Mouse (Mus musculus) left cerebral cortex, adult 2 months (tissue): Measurements from ENCODE around the gene Ggps1. TPM values are rescaled to one million over a fixed set of nuclear protein-coding genes. Genes with fewer than 3 reads are reported as not detected.

ENCODE experiments used
- DNase-seq, 2 experiments: peaks; one replicate each; pipeline ENCODE4 v3.0.0; 2021 to 2022; ENCODE audit warnings: low spot score in 2 of 2, mixed read lengths in 1 of 2; ENCODE audit errors: extremely low spot score in 1 of 2
- H3K27ac ChIP-seq: fragments of 200-600 bp; 2 replicates; pipeline ENCODE4 v1.8.1; 2022
- H3K4me3 ChIP-seq: fragments of 200-600 bp; 2 replicates; pipeline ENCODE4 v1.8.1; 2022
- CTCF ChIP-seq: fragments of 200-600 bp; IDR thresholded peaks from 2 replicates; pipeline ENCODE4 v1.8.1; 2022; ENCODE audit warnings: antibody characterized with exemption, mild to moderate bottlenecking, moderate library complexity
- intact Hi-C: fragments of 180-260 bp; cut with DNase I; formaldehyde crosslinking; loops from one replicate; pipeline ENCODE4 v1.15.1; 2025
- total RNA-seq, 2 experiments: library from RNA; stranded (reverse); gene quantifications; 2 replicates each; pipeline ENCODE4 v1.2.3; 2021

Ggps1 gene
- total RNA-seq, 2 experiments from 2014 or later: 65.7 to 66.6 TPM

GRCm38 (mm10) chr13:14064341-14065027 is 1.2 kb upstream of the Ggps1 start:
- intact Hi-C loops: no loop called here
- DNase-seq: peak; percentile 28 to 41
- Histone ChIP-seq H3K4me3 (peak overlapping the region; percentile 98), H3K27ac (peak overlapping the region; percentile 93)
- TF ChIP-seq CTCF: no peak

GRCm38 (mm10) chr13:14063942-14064271 is 619 bp upstream of the Ggps1 start:
- TF ChIP-seq CTCF: no peak
- intact Hi-C loops: loop anchor here (2.0 kb wide), 1 partner anchor 25 kb away; the partner anchor contains the start of gene Tbce
- peak overlapping the region; percentile 98 for H3K4me3 ChIP-seq
- H3K27ac ChIP-seq: peak overlapping the region; percentile 93
- DNase-seq: no peak

GRCm38 (mm10) chr13:14062209-14063012 is 877 bp downstream of the Ggps1 start:
- H3K4me3 ChIP-seq: peak overlapping the region; percentile 75
- H3K27ac ChIP-seq: peak overlapping the region; percentile 98
- DNase-seq: no peak
- intact Hi-C loops: loop anchor here (2.0 kb wide), 1 partner anchor 24 kb away; the partner anchor contains the start of gene Tbce
- no peak for TF ChIP-seq CTCF

- DNase-seq: no peak
- intact Hi-C loops: no loop called here
- TF ChIP-seq CTCF: no peak
- Histone ChIP-seq H3K27ac (no peak overlapping the region), H3K4me3 (no peak overlapping the region)
These were observed 3.7 kb downstream of the Ggps1 start for GRCm38 (mm10) chr13:14059582-14059981.

- no peak for DNase-seq
- no peak for TF ChIP-seq CTCF
- no peak overlapping the region for H3K4me3 ChIP-seq
- intact Hi-C loops: no loop called here
- no peak overlapping the region for H3K27ac ChIP-seq
These were observed 6.5 kb downstream of the Ggps1 start for GRCm38 (mm10) chr13:14056801-14057200.

- Histone ChIP-seq H3K27ac (no peak overlapping the region), H3K4me3 (no peak overlapping the region)
- intact Hi-C loops: loop anchor here (5.0 kb wide), 1 partner anchor 567 kb away; no protein-coding TSS in a partner anchor
- no peak for TF ChIP-seq CTCF
- no peak for DNase-seq
These were observed 13.4 kb downstream of the Ggps1 start for GRCm38 (mm10) chr13:14049878-14050277.

- TF ChIP-seq CTCF: no peak
- no peak overlapping the region for H3K4me3 ChIP-seq
- H3K27ac ChIP-seq: no peak overlapping the region
- DNase-seq: no peak
- intact Hi-C loops: no loop called here
These were observed 18.8 kb downstream of the Ggps1 start for GRCm38 (mm10) chr13:14044521-14044920.

- no peak for DNase-seq
- intact Hi-C loops: no loop called here
- H3K27ac ChIP-seq: no peak overlapping the region
- TF ChIP-seq CTCF: no peak
- no peak overlapping the region for H3K4me3 ChIP-seq
These were observed 19.4 kb downstream of the Ggps1 start for GRCm38 (mm10) chr13:14043851-14044250.

GRCm38 (mm10) chr13:14040186-14040585 is 23.1 kb downstream of the Ggps1 start:
- intact Hi-C loops: no loop called here
- no peak for DNase-seq
- TF ChIP-seq CTCF: no peak
- Histone ChIP-seq H3K4me3 (peak overlapping the region; percentile 74), H3K27ac (peak overlapping the region; percentile 99)

GRCm38 (mm10) chr13:14039292-14039965 is 23.9 kb downstream of the Ggps1 start, which contains the start of gene Tbce:
TSS of gene Tbce (minus strand) at chr13:14039638.
- Histone ChIP-seq H3K27ac (peak within 1 kb of the TSS; percentile 99), H3K4me3 (peak within 1 kb of the TSS; percentile 74)
- peak; percentile 89 to 91 for DNase-seq
- TF ChIP-seq CTCF: peak; percentile 35
- intact Hi-C loops: loop anchor here (2.0 to 10.0 kb wide), 2 partner anchors 23 to 85 kb away; partner anchors contain the start of genes Arid4b, B3galnt2 and Ggps1

- intact Hi-C loops: loop anchor here (2.0 to 10.0 kb wide), 2 partner anchors 24 to 84 kb away; partner anchors contain the start of genes Arid4b, B3galnt2 and Ggps1
- DNase-seq: no peak
- Histone ChIP-seq H3K27ac (peak overlapping the region; percentile 99), H3K4me3 (peak overlapping the region; percentile 74)
- TF ChIP-seq CTCF: no peak
These were observed 24.4 kb downstream of the Ggps1 start for GRCm38 (mm10) chr13:14038911-14039291.
